Mouse (Mus musculus) layer of hippocampus, adult 9-10 months (tissue): Measurements from ENCODE around the gene Olfr1126.
"Not testable (repeated sequence)": the region's sequence is repeated elsewhere in the genome, so short reads cannot be mapped to it uniquely, and the experiment has no call there.

Source experiments
- DNase-seq: peaks from one replicate; pipeline ENCODE4 v3.0.0; 2022; ENCODE audit warnings: low spot score

The Olfr1126 gene

GRCm38 (mm10) chr2:87453662-87454061 is at the start of gene Olfr1126:
Olfr1126 (plus strand) TSS chr2:87453962.
- DNase-seq: no peak

- DNase-seq: no peak
These were observed 37.4 kb upstream of the Olfr1126 start, which contains the start of gene Olfr1123 for GRCm38 (mm10) chr2:87416335-87416734. Olfr1123 (plus strand) TSS chr2:87416635.

GRCm38 (mm10) chr2:87429975-87430374 is 23.8 kb upstream of the Olfr1126 start, which contains the start of gene Olfr1124:
Olfr1124 (plus strand) TSS chr2:87430275.
- DNase-seq: no peak

- no peak for DNase-seq
These were observed 16.0 kb upstream of the Olfr1126 start for GRCm38 (mm10) chr2:87437731-87438130.

- no peak for DNase-seq
These were observed 8.0 kb downstream of the Olfr1126 start for GRCm38 (mm10) chr2:87461769-87462168.

GRCm38 (mm10) chr2:87480207-87480606 is 26.4 kb downstream of the Olfr1126 start:
- DNase-seq: no peak

- DNase-seq: no peak
These were observed 27.4 kb downstream of the Olfr1126 start for GRCm38 (mm10) chr2:87481158-87481557.

- DNase-seq: no peak
These were observed 28.5 kb downstream of the Olfr1126 start for GRCm38 (mm10) chr2:87482276-87482675.

GRCm38 (mm10) chr2:87496993-87497392 is 43.2 kb downstream of the Olfr1126 start, which contains the start of gene Pramel7:
Pramel7 (minus strand) TSS chr2:87497093.
- DNase-seq: not testable (repeated sequence)

- no peak for DNase-seq
These were observed 52.5 kb downstream of the Olfr1126 start, which contains the start of gene Pramel6 for GRCm38 (mm10) chr2:87506265-87506664. Pramel6 (plus strand) TSS chr2:87506565.
